ENCODE assay signal across 8 mouse cellular contexts in genomic region chr11:35980411-35980917, GRCm38 (mm10). TPM values are rescaled to one million over a fixed set of nuclear protein-coding genes. Genes with fewer than 3 reads are reported as not detected.
A peak's percentile ranks its signal among the peaks of the same experiment; 100 is the strongest.
DNase-seq lines count a peak whose midpoint lies in the region; ATAC-seq and TF ChIP-seq lines count a peak whose summit lies in the region.

Gene Wwc1, minus strand, starts transcription at chr11:35980527.

- no peaks in the 10 kb centered on the region for H3K36me3 ChIP-seq in forebrain, embryonic 12.5 days (replicated peaks)
- H3K36me3 ChIP-seq in hindbrain, embryonic 16.5 days (ENCODE audit: control insufficient read depth, insufficient read depth, low read length) = no peaks in the 10 kb centered on the region
- H3K36me3 ChIP-seq in small intestine, adult 2 months (ENCODE audit: control insufficient read depth, insufficient read depth, low read length) = no peaks in the 10 kb centered on the region

- peak; percentile 70 for DNase-seq in ES-CJ7 (ENCODE audit: low read depth, low spot score)
- peak; percentile 76 for DNase-seq in adrenal gland, postnatal 14 days
- peak; percentile 41 to 61 for DNase-seq in left cerebral cortex, adult 8-10 months (ENCODE audit: low spot score in 2 of 2)
- DNase-seq in lung, postnatal 4 days = peak; percentile 73 to 86

- no peak; the same call in 1 of the 2 replicates for TF ChIP-seq POLR2A in small intestine, adult 2 months (IDR thresholded peaks at IDR 0.05; ENCODE audit: low read depth, low read length)

- peak within 1 kb of the TSS; percentile 86 for H3K4me3 ChIP-seq in forebrain, embryonic 12.5 days (replicated peaks)
- peak within 1 kb of the TSS; percentile 86 for H3K4me3 ChIP-seq in hindbrain, embryonic 16.5 days (ENCODE audit: low read length)
- peak within 1 kb of the TSS; percentile 99 for H3K4me3 ChIP-seq in small intestine, adult 2 months (ENCODE audit: low read depth, low read length)

- peak within 1 kb of the TSS; percentile 91 for H3K4me2 ChIP-seq in forebrain, embryonic 12.5 days
- peak within 1 kb of the TSS; percentile 91 for H3K4me2 ChIP-seq in hindbrain, embryonic 16.5 days (ENCODE audit: low read length)

- H3K9ac ChIP-seq in forebrain, embryonic 12.5 days = peak within 1 kb of the TSS; percentile 91
- H3K9ac ChIP-seq in hindbrain, embryonic 16.5 days (ENCODE audit: low read depth, low read length) = peak within 1 kb of the TSS; percentile 90

- ATAC-seq in forebrain, embryonic 12.5 days (ENCODE audit: low FRiP score) = peak; percentile 84
- peak; percentile 69 for ATAC-seq in hindbrain, embryonic 16.5 days
- no peak for ATAC-seq in inflammation-experienced regulatory T-cells, adult 6 months

- 0 out of 2 replicates have a peak, but pooled peaks have one; percentile 14 for TF ChIP-seq CTCF in small intestine, adult 2 months (IDR thresholded peaks at IDR 0.05; ENCODE audit: extremely low read depth, insufficient read length, insufficient replicate concordance, low read depth, low read length)

- peak within 1 kb of the TSS; percentile 68 for H3K27ac ChIP-seq in forebrain, embryonic 12.5 days
- peak within 1 kb of the TSS; percentile 77 for H3K27ac ChIP-seq in hindbrain, embryonic 16.5 days (ENCODE audit: low read depth, low read length)
- peak within 1 kb of the TSS; percentile 62 for H3K27ac ChIP-seq in small intestine, adult 2 months (ENCODE audit: insufficient read depth, low read depth, low read length)

- peaks cover 38% of the 10 kb centered on the region for H3K4me1 ChIP-seq in forebrain, embryonic 12.5 days
- peaks cover 20% of the 10 kb centered on the region for H3K4me1 ChIP-seq in hindbrain, embryonic 16.5 days (ENCODE audit: control insufficient read depth, insufficient read depth, low read depth, low read length)
- H3K4me1 ChIP-seq in small intestine, adult 2 months (ENCODE audit: control insufficient read depth, insufficient read depth, insufficient read length, low read length) = peaks cover 2% of the 10 kb centered on the region

- H3K9me3 ChIP-seq in forebrain, embryonic 12.5 days = no peaks in the 10 kb centered on the region
- no peaks in the 10 kb centered on the region for H3K9me3 ChIP-seq in hindbrain, embryonic 16.5 days (ENCODE audit: control insufficient read depth, low read length)

- peaks cover 35% of the 10 kb centered on the region for H3K27me3 ChIP-seq in forebrain, embryonic 12.5 days
- H3K27me3 ChIP-seq in hindbrain, embryonic 16.5 days (replicated peaks; ENCODE audit: control insufficient read depth, insufficient read depth, low read length) = no peaks in the 10 kb centered on the region
- H3K27me3 ChIP-seq in small intestine, adult 2 months (ENCODE audit: control insufficient read depth, insufficient read depth, low read length) = peaks cover 4% of the 10 kb centered on the region; the same call in 1 of the 2 replicates

- 0% methylated on average over 33 of the region's 47 CpGs for WGBS in forebrain, embryonic 12.5 days
- WGBS in hindbrain, embryonic 16.5 days = under 1% methylated on average over 40 of the region's 47 CpGs
- 1% methylated on average over 47 of the region's 47 CpGs for WGBS in small intestine, adult 2 months

RNA-seq across cellular contexts. Expression of gene Wwc1, which starts in this region (rescaled TPM):
- 38.7 and 52.9 TPM in 2 replicates for total RNA-seq in adrenal gland, postnatal 14 days (2021)
- 6.7 and 10.3 TPM in 2 replicates for polyA plus RNA-seq in forebrain, embryonic 12.5 days (2016; fragmentation: Nextera tagmentation; extraction: Ambion mirVana)
- polyA plus RNA-seq in hindbrain, embryonic 16.5 days (2015; fragmentation: Nextera tagmentation; extraction: Ambion mirVana) = 6.4 and 7.8 TPM in 2 replicates
- 100 to 1,000 TPM in 3 of 4 experiments, 10 to 100 TPM in 1; 95.1 to 109 (median 101) TPM for total RNA-seq in left cerebral cortex, adult 8-10 months (2022)
- polyA plus RNA-seq in small intestine, adult 2 months (2012; rRNA removed) = 18.0 and 55.9 TPM in 2 replicates
- polyA plus RNA-seq in inflammation-experienced regulatory T-cells, adult 6 months (2017; shearing (Covaris generic)) = under 1 TPM in 2 of 3 experiments, not detected in 1; 0.12 to 0.17 TPM
